21 mouse cellular contexts compared by ENCODE assay signal in the genomic region with DNA sequence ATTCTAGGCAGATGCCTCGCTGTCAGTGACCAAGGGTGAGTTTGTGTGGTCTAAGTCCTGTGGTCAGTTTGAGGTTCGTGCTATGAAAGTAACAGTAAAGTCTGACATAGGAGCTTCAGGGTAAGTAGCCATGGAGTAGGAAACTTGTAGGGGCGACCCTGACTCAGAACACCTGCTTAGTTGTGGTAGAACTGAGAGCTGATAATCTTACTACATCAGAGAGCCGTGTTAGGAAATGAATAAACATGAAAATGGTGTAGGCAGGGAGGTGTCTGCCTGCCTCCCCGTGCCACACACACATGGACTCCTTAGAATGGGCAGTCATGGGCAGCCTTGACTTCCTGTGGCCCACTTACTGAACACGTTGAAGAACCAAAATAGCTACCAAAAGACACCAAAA.
"Had no signal": no experiment of that assay in that cellular context is flagged by ENCODE, and none has a peak within 500 bp of the region (broad histone marks: within the 10 kb centered on the region; RNA-seq: fewer than 3 reads in every experiment).

No protein-coding gene starts in this region.

- H3K27me3 ChIP-seq: heart, embryonic 13.5 days; heart, embryonic 15.5 days; hindbrain, embryonic 13.5 days; hindbrain, embryonic 15.5 days; limb, embryonic 13.5 days; limb, embryonic 15.5 days; liver, embryonic 12.5 days had no signal

- H3K4me1 ChIP-seq: hindbrain, embryonic 15.5 days had no signal

- H3K27ac ChIP-seq: heart, adult 2 months; heart, embryonic 13.5 days; heart, embryonic 15.5 days; hindbrain, embryonic 13.5 days; hindbrain, embryonic 15.5 days; hindbrain, postnatal 0 days; layer of hippocampus, adult 2 months; left cerebral cortex, adult 2 months; limb, embryonic 13.5 days; limb, embryonic 15.5 days; liver, embryonic 12.5 days had no signal

- H3K4me3 ChIP-seq: heart, adult 2 months; heart, embryonic 13.5 days; heart, embryonic 15.5 days; hindbrain, embryonic 13.5 days; hindbrain, embryonic 15.5 days; layer of hippocampus, adult 2 months; left cerebral cortex, adult 2 months; limb, embryonic 13.5 days; limb, embryonic 15.5 days; liver, embryonic 12.5 days had no signal

- DNase-seq: gastrocnemius, postnatal 14 days; heart, adult 11 months; heart, adult 2 months; heart, postnatal 14 days; heart, postnatal 36 days; kidney, adult 11 months; kidney, adult 8-10 months; kidney, postnatal 10 days; kidney, postnatal 25 days; kidney, postnatal 4 days; left cerebral cortex, postnatal 4 days had no signal

- H3K36me3 ChIP-seq: heart, embryonic 15.5 days; hindbrain, embryonic 13.5 days; hindbrain, embryonic 15.5 days; limb, embryonic 13.5 days; limb, embryonic 15.5 days; liver, embryonic 12.5 days had no signal
